Mouse (Mus musculus) CH12.LX (cell line): ENCODE measurements at regions not wholly inside any gene's neighbourhood (a gene's known extent, or its start where the extent isn't known, plus 50 kb on each side); places are given as distances from the start of the nearest gene placed in this dataset.

Source experiments
- DNase-seq: peaks from one replicate; pipeline ENCODE4 v3.0.0-alpha.2; 2013; ENCODE audit errors: extremely low read depth
- H3K27ac ChIP-seq: 2 replicates; pipeline ENCODE4 v1.5.1; 2012; ENCODE audit warnings: low read depth, mild to moderate bottlenecking, control low read depth, moderate library complexity; ENCODE audit not compliant: insufficient read depth
- H3K27me3 ChIP-seq: replicated peaks from 2 replicates; pipeline ENCODE3; 2012; ENCODE audit warnings: inconsistent platforms
- H3K36me3 ChIP-seq, 2 experiments: replicated peaks in 1 of 2; 2 replicates each; pipeline versions ENCODE3 to v1.6.1; 2012; ENCODE audit warnings: inconsistent platforms in 1 of 2, low read length in 1 of 2, mild to moderate bottlenecking in 1 of 2, mixed read lengths in 1 of 2, moderate library complexity in 1 of 2; ENCODE audit not compliant: control insufficient read depth in 1 of 2, insufficient read depth in 1 of 2
- H3K4me1 ChIP-seq, 2 experiments: 2 replicates each; pipeline ENCODE4 v1.6.1; 2012; ENCODE audit warnings: inconsistent platforms in 1 of 2, moderate library complexity in 1 of 2; ENCODE audit not compliant: insufficient read depth in 2 of 2, control insufficient read depth in 1 of 2
- H3K4me2 ChIP-seq: 2 replicates; pipeline ENCODE4 v1.6.1; 2012; ENCODE audit warnings: low read depth, mild to moderate bottlenecking, control low read depth; ENCODE audit not compliant: poor library complexity, insufficient read depth, severe bottlenecking
- H3K4me3 ChIP-seq, 3 experiments: fragments of 150-350 bp in 1 of 3; sonication (generic) in 1 of 3; replicated peaks in 1 of 3; 2 replicates each; pipeline versions ENCODE3 to v1.5.1; 2011 to 2012; ENCODE audit warnings: low read depth in 2 of 3, low read length in 2 of 3, mild to moderate bottlenecking in 2 of 3, moderate library complexity in 2 of 3, control low read depth in 1 of 3, improper control_type of control experiment in 1 of 3, inconsistent platforms in 1 of 3, mixed read lengths in 1 of 3; ENCODE audit not compliant: poor library complexity in 1 of 3
- H3K79me2 ChIP-seq: replicated peaks from 2 replicates; pipeline ENCODE4 v1.6.1; 2012; ENCODE audit warnings: mild to moderate bottlenecking, moderate library complexity; ENCODE audit not compliant: control insufficient read depth, poor library complexity, insufficient read depth, severe bottlenecking; ENCODE audit errors: extremely low read depth
- H3K9ac ChIP-seq: 2 replicates; pipeline ENCODE4 v1.6.1; 2012; ENCODE audit warnings: low read depth, mild to moderate bottlenecking, control low read depth, moderate library complexity; ENCODE audit not compliant: insufficient read depth
- H3K9me3 ChIP-seq: replicated peaks from 2 replicates; pipeline ENCODE3; 2012; ENCODE audit warnings: low read length, inconsistent platforms, mixed read lengths
- CTCF ChIP-seq, 2 experiments: IDR thresholded peaks in 1 of 2; conservative IDR thresholded peaks in 1 of 2; 2 replicates each; pipeline ENCODE4 v1.5.1; 2011 to 2012; ENCODE audit warnings: low read depth in 2 of 2, low read length in 2 of 2, improper control_type of control experiment in 1 of 2, inconsistent platforms in 1 of 2, mild to moderate bottlenecking in 1 of 2, moderate library complexity in 1 of 2
- EP300 ChIP-seq: IDR thresholded peaks from 2 replicates; pipeline ENCODE4 v1.6.1; 2011; ENCODE audit warnings: low read length, improper control_type of control experiment
- ETS1 ChIP-seq: conservative IDR thresholded peaks from 2 replicates; pipeline ENCODE4 v1.6.1; 2012; ENCODE audit warnings: low read depth, mild to moderate bottlenecking, inconsistent platforms, low read length, improper control_type of control experiment, moderate library complexity
- IRF4 ChIP-seq: IDR thresholded peaks from 2 replicates; pipeline ENCODE4 v1.6.1; 2014; ENCODE audit warnings: low read depth, mild to moderate bottlenecking, inconsistent platforms, low read length, improper control_type of control experiment
- KAT2A ChIP-seq: IDR thresholded peaks from 2 replicates; pipeline ENCODE4 v1.6.1; 2012; ENCODE audit warnings: low read length, improper control_type of control experiment, inconsistent platforms; ENCODE audit not compliant: insufficient replicate concordance
- MAFK ChIP-seq: IDR thresholded peaks from 2 replicates; pipeline ENCODE4 v1.6.1; 2011; ENCODE audit warnings: low read length, improper control_type of control experiment; ENCODE audit not compliant: insufficient replicate concordance
- MAX ChIP-seq: IDR thresholded peaks from 2 replicates; pipeline ENCODE4 v1.6.1; 2011; ENCODE audit warnings: low read length, improper control_type of control experiment
- MAZ ChIP-seq: IDR thresholded peaks from 2 replicates; pipeline ENCODE4 v1.6.1; 2012; ENCODE audit warnings: low read depth, mild to moderate bottlenecking, inconsistent platforms, low read length, improper control_type of control experiment, moderate library complexity
- MEF2A ChIP-seq: IDR thresholded peaks from 2 replicates; pipeline ENCODE4 v1.6.1; 2014; ENCODE audit warnings: low read depth, mild to moderate bottlenecking, inconsistent platforms, low read length, improper control_type of control experiment, borderline replicate concordance
- NRF1 ChIP-seq: IDR thresholded peaks from 2 replicates; pipeline ENCODE4 v1.6.1; 2014; ENCODE audit warnings: low read depth, mild to moderate bottlenecking, inconsistent platforms, low read length, improper control_type of control experiment, moderate library complexity
- PAX5 ChIP-seq: IDR thresholded peaks from 2 replicates; pipeline ENCODE4 v1.6.1; 2012; ENCODE audit warnings: low read length, inconsistent platforms, mixed read lengths
- POLR2AphosphoS2 ChIP-seq: IDR thresholded peaks from 2 replicates; pipeline ENCODE4 v1.6.1; 2011; ENCODE audit warnings: low read depth, low read length, improper control_type of control experiment
- RAD21 ChIP-seq: IDR thresholded peaks from 2 replicates; pipeline ENCODE4 v1.6.1; 2011; ENCODE audit warnings: low read depth, mild to moderate bottlenecking, low read length, improper control_type of control experiment, moderate library complexity
- SMC3 ChIP-seq: IDR thresholded peaks from 2 replicates; pipeline ENCODE4 v1.6.1; 2011; ENCODE audit warnings: low read depth, low read length, improper control_type of control experiment
- UBTF ChIP-seq: IDR thresholded peaks from 2 replicates; pipeline ENCODE4 v1.6.1; 2012; ENCODE audit warnings: low read depth, mild to moderate bottlenecking, inconsistent platforms, low read length, improper control_type of control experiment, moderate library complexity
- USF1 ChIP-seq: IDR thresholded peaks from 2 replicates; pipeline ENCODE4 v1.6.1; 2014; ENCODE audit warnings: low read depth, mild to moderate bottlenecking, inconsistent platforms, low read length, improper control_type of control experiment
- ZC3H11A ChIP-seq: IDR thresholded peaks from 2 replicates; pipeline ENCODE4 v1.6.1; 2012; ENCODE audit warnings: low read depth, mild to moderate bottlenecking, inconsistent platforms, low read length, improper control_type of control experiment
- dilution Hi-C: fragments of 300-500 bp; cut with MboI; formaldehyde crosslinking; loops from 2 replicates; pipeline ENCODE4 v1.14.3; 2020; ENCODE audit warnings: low sequenced_read_pairs; ENCODE audit not compliant: extremely low pct_unique_long_range_greater_than_20kb, extremely low pct_ligation_motif_present
- in situ Hi-C: fragments of 300-500 bp; cut with MboI; formaldehyde crosslinking; loops from 3 replicates; pipeline ENCODE4 v1.14.3; 2019; ENCODE audit warnings: low sequenced_read_pairs, low pct_ligation_motif_present, low pct_unique_long_range_greater_than_20kb, mixed read lengths

GRCm38 (mm10) chr13:38818781-38819180 lies 141.9 kb downstream of the Slc35b3 start:
- no peak overlapping the region for H3K9ac ChIP-seq
- no peaks in the 10 kb centered on the region for H3K4me1 ChIP-seq
- DNase-seq: no peak
- no peaks in the 10 kb centered on the region for H3K79me2 ChIP-seq
- dilution Hi-C loops: no loop called here
- TF ChIP-seq EP300: no peak
- TF ChIP-seq MAZ: no peak
- no peak for TF ChIP-seq CTCF (conservative IDR thresholded peaks at IDR 0.05 in 1 of 2, IDR thresholded peaks at IDR 0.05 in 1 of 2; ENCODE audit: low read depth in 2 of 2, low read length in 2 of 2)
- no peak for TF ChIP-seq KAT2A
- TF ChIP-seq MEF2A: no peak
- TF ChIP-seq ETS1: no peak
- no peak for TF ChIP-seq UBTF
- TF ChIP-seq POLR2AphosphoS2: no peak
- no peak for TF ChIP-seq SMC3
- no peak for TF ChIP-seq ZC3H11A
- no peak overlapping the region for H3K4me2 ChIP-seq
- H3K9me3 ChIP-seq: no peaks in the 10 kb centered on the region
- no peaks in the 10 kb centered on the region for H3K36me3 ChIP-seq
- no peaks in the 10 kb centered on the region for H3K27me3 ChIP-seq
- H3K27ac ChIP-seq: no peak overlapping the region
- in situ Hi-C loops: no loop called here
- no peak overlapping the region for H3K4me3 ChIP-seq

DNA sequence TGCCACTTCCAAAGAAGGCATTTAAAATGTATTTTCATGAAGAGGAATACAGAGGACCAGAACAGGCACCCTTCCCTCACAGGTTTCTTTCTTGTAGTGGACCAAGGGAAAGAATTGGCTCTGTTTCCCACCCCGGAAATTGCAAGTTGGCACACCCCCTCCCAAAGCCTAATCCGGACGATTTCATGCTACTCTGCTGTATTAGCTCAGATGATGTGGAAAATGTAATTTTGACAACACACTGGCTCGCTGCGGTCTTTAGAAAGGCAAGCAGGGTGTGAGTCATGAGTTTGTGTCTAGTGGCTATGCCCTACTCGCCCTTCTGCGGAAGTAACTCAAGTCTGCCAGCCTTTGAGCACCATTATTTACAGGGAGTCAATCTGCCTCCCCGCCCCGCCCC lies 144.4 kb downstream of the Slc35b3 start:
- no peak overlapping the region for H3K9ac ChIP-seq
- DNase-seq: no peak
- no peak overlapping the region for H3K4me3 ChIP-seq
- no peak overlapping the region for H3K4me2 ChIP-seq
- H3K9me3 ChIP-seq: no peaks in the 10 kb centered on the region
- dilution Hi-C loops: no loop called here
- no peaks in the 10 kb centered on the region for H3K4me1 ChIP-seq
- H3K36me3 ChIP-seq: no peaks in the 10 kb centered on the region
- no peak overlapping the region for H3K27ac ChIP-seq
- TF ChIP-seq MAFK: no peak
- TF ChIP-seq SMC3: no peak
- TF ChIP-seq MAZ: no peak
- TF ChIP-seq UBTF: no peak
- no peak for TF ChIP-seq NRF1
- no peak for TF ChIP-seq POLR2AphosphoS2
- TF ChIP-seq IRF4: no peak
- TF ChIP-seq PAX5: no peak
- no peak for TF ChIP-seq RAD21
- TF ChIP-seq MAX: no peak
- TF ChIP-seq USF1: no peak
- TF ChIP-seq, all 38 proteins: peak for 0
- H3K79me2 ChIP-seq: no peaks in the 10 kb centered on the region
- H3K27me3 ChIP-seq: no peaks in the 10 kb centered on the region
- in situ Hi-C loops: no loop called here
